Mouse (Mus musculus) G1E (cell line): ENCODE data around the gene Ptprg.

Experiments used
- CTCF ChIP-seq: IDR thresholded peaks from 2 replicates; pipeline ENCODE4 v1.5.1; 2012; ENCODE audit warnings: low read depth, low read length, inconsistent platforms, mixed read lengths
- TAL1 ChIP-seq: conservative IDR thresholded peaks from 2 replicates; pipeline ENCODE4 v1.6.1; 2012; ENCODE audit warnings: low read depth, low read length, inconsistent platforms, mixed read lengths

- no peak for TF ChIP-seq CTCF
- no peak for TF ChIP-seq TAL1
Observed at GRCm38 (mm10) chr14:12124682-12125081, 571.4 kb downstream of the Ptprg start.
